Mouse (Mus musculus): ENCODE data around the gene Fam24b. TPM values are rescaled to one million over a fixed set of nuclear protein-coding genes. Genes with fewer than 3 reads are reported as not detected.

Fam24b gene
- total RNA-seq (2021) = not detected

- intact Hi-C loops (cut with DNase I) = no loop called here
- DNase-seq = no peak
Measured at GRCm38 (mm10) chr7:131329416-131329815, at the start of gene Fam24b. Gene Fam24b, minus strand, starts transcription at chr7:131329516.

GRCm38 (mm10) chr7:131371880-131372651 lies 42.8 kb upstream of the Fam24b start:
- DNase-seq = no peak
- intact Hi-C loops (cut with DNase I) = no loop called here

GRCm38 (mm10) chr7:131371470-131371860 lies 42.1 kb upstream of the Fam24b start:
- DNase-seq = no peak
- intact Hi-C loops (cut with DNase I) = no loop called here

GRCm38 (mm10) chr7:131370648-131371469 lies 41.5 kb upstream of the Fam24b start, which contains the start of gene Pstk:
Gene Pstk, plus strand, starts transcription at chr7:131371141.
- DNase-seq = peak; percentile 89
- intact Hi-C loops (cut with DNase I) = no loop called here

- DNase-seq = no peak
- intact Hi-C loops (cut with DNase I) = no loop called here
Measured at GRCm38 (mm10) chr7:131364131-131364530, 34.8 kb upstream of the Fam24b start.

- DNase-seq = peak; percentile 97
- intact Hi-C loops (cut with DNase I) = no loop called here
Measured at GRCm38 (mm10) chr7:131362615-131363300, 33.4 kb upstream of the Fam24b start, which contains the start of gene 2310057M21Rik. Gene 2310057M21Rik, minus strand, starts transcription at chr7:131362759.

- DNase-seq = no peak
- intact Hi-C loops (cut with DNase I) = no loop called here
Measured at GRCm38 (mm10) chr7:131362269-131362614, 32.9 kb upstream of the Fam24b start.

- intact Hi-C loops (cut with DNase I) = no loop called here
- DNase-seq = no peak
Measured at GRCm38 (mm10) chr7:131356105-131356504, 26.8 kb upstream of the Fam24b start.

- DNase-seq = no peak
- intact Hi-C loops (cut with DNase I) = loop anchor here (10.0 kb wide), 1 partner anchor 231 kb away; no protein-coding TSS in a partner anchor
Measured at GRCm38 (mm10) chr7:131345856-131346541, 16.7 kb upstream of the Fam24b start.

- intact Hi-C loops (cut with DNase I) = no loop called here
- no peak for DNase-seq
Measured at GRCm38 (mm10) chr7:131337502-131338068, 8.3 kb upstream of the Fam24b start.

GRCm38 (mm10) chr7:131333564-131333963 lies 4.2 kb upstream of the Fam24b start, which contains the start of gene Fam24a:
Gene Fam24a, plus strand, starts transcription at chr7:131333864.
- DNase-seq = no peak
- intact Hi-C loops (cut with DNase I) = no loop called here

- intact Hi-C loops (cut with DNase I) = no loop called here
- DNase-seq = no peak
Measured at GRCm38 (mm10) chr7:131331688-131332087, 2.4 kb upstream of the Fam24b start.

GRCm38 (mm10) chr7:131327054-131327453 lies 2.3 kb downstream of the Fam24b start:
- intact Hi-C loops (cut with DNase I) = no loop called here
- DNase-seq = no peak

- intact Hi-C loops (cut with DNase I) = no loop called here
- DNase-seq = no peak
Measured at GRCm38 (mm10) chr7:131322192-131322591, 7.1 kb downstream of the Fam24b start, which contains the start of gene Cuzd1. Gene Cuzd1, minus strand, starts transcription at chr7:131322292.

GRCm38 (mm10) chr7:131318340-131318739 lies 11.0 kb downstream of the Fam24b start:
- DNase-seq = no peak
- intact Hi-C loops (cut with DNase I) = no loop called here

- intact Hi-C loops (cut with DNase I) = no loop called here
- no peak for DNase-seq
Measured at GRCm38 (mm10) chr7:131317587-131317986, 11.7 kb downstream of the Fam24b start.

GRCm38 (mm10) chr7:131314493-131314892 lies 14.8 kb downstream of the Fam24b start:
- DNase-seq = no peak
- intact Hi-C loops (cut with DNase I) = no loop called here

GRCm38 (mm10) chr7:131306733-131307132 lies 22.6 kb downstream of the Fam24b start:
- intact Hi-C loops (cut with DNase I) = no loop called here
- DNase-seq = no peak

- intact Hi-C loops (cut with DNase I) = no loop called here
- DNase-seq = no peak
Measured at GRCm38 (mm10) chr7:131303340-131303739, 26.0 kb downstream of the Fam24b start.

- no peak for DNase-seq
- intact Hi-C loops (cut with DNase I) = no loop called here
Measured at GRCm38 (mm10) chr7:131297151-131297550, 32.2 kb downstream of the Fam24b start.

Measured in left cerebral cortex, postnatal 4 days (tissue).